Mouse (Mus musculus) stomach, postnatal 0 days (tissue): ENCODE measurements at regions not wholly inside any gene's neighbourhood (a gene's known extent, or its start where the extent isn't known, plus 50 kb on each side); places are given as distances from the start of the nearest gene placed in this dataset.

Experiments used
- CTCF ChIP-seq: IDR thresholded peaks from 2 replicates; pipeline ENCODE4 v1.5.1; 2016; ENCODE audit warnings: antibody characterized with exemption, low read depth, mild to moderate bottlenecking, moderate library complexity
- EP300 ChIP-seq: optimal IDR thresholded peaks from 2 replicates; pipeline ENCODE3; 2016; ENCODE audit warnings: antibody characterized with exemption

DNA sequence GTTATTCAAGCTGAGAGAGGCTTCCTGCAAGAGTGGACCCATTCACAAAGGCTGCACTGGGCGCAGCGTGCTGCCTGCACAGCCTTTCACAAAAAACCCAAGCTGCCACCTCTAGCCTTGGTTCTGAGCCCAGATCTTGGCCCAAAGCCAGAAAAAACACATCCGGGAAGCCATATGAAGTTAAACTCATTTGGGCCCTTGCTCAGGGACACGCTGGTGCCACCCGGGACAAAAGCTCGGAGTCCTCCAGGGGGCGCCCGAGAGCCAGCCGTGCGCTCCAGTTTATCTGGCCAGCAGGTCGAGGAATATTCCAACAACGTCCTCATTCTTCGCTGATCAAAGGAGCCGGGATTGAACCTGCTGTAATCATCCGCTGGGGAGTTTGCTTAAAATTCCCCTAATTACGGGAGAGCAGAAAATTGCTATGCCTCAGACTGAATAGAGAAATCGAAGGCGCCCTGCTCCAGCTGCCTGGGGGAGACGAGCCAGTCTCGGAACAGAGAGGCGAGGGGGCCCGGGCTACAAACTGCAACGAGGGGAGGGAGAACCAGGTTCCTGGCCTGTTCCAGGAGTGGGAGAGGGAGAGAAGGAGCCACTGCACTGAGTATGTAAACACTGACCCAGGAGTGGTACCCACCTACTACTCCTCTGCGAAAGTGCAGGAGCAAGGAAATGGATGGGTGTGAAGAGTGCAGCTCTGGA lies 123.0 kb upstream of the Thy1 start:
- TF ChIP-seq CTCF (peak; percentile 90), EP300 (no peak)
